Mouse (Mus musculus) effector memory CD4-positive, alpha-beta T cell, adult 5 months (primary cell): ENCODE data around the gene Map2k6. TPM values are rescaled to one million over a fixed set of nuclear protein-coding genes. Genes with fewer than 3 reads are reported as not detected.

Experiments used
- polyA plus RNA-seq: library from polyadenylated mRNA; unstranded; fragments of 100-300 nt; shearing (Covaris generic); gene quantifications from one replicate; pipeline ENCODE4 v1.2.1, GENCODE M21; 2017

The Map2k6 gene
- 13.8 TPM for polyA plus RNA-seq

DNA sequence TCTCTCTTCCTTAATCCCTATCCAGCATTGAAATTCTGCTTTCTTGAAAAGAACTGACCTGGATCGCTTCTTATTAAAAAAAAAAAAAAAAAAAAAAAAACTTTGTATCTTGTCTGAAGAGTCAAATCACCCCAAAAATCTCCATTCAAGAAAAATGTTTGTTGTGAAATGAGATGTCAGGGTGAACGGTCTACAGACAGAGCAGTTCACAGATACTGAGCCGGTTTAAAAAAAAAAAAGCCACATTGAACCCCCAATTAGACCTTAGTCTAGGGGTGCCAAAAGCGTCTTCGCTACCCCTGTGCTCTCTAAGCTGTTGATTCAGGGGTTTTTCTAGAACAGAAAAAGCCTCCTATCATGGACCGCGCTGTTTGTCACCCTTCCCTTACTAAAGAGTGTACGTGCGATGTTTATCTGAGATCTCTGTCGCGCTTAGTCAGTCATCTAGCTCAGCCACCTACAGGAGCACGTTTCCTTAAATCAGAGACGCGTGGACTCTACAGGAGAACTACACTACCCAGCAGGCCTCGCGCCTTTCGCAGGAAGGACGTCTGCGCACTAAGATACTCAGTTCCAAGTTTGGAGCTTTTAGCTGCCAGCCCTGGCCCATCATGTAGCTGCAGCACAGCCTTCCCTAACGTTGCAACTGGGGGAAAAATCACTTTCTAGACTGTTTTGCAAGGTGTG, at the start of gene Map2k6:
Map2k6 (plus strand) TSS at position 570 of the 687 bp plus-strand sequence.

Other genes with a start within 250 kb of the Map2k6 start
- gene Abca9, start 230.9 kb upstream of the Map2k6 start, polyA plus RNA-seq: not detected
- gene Abca6, start 147.3 kb upstream of the Map2k6 start, polyA plus RNA-seq: not detected
- 2.1 TPM for gene Abca5, start 61.4 kb upstream of the Map2k6 start, polyA plus RNA-seq